Mouse (Mus musculus) adrenal gland, postnatal 10 days (tissue): ENCODE data around the gene Os9. TPM values are rescaled to one million over a fixed set of nuclear protein-coding genes. Genes with fewer than 3 reads are reported as not detected.

ENCODE experiments used
- total RNA-seq, 2 experiments: library from RNA; stranded (reverse); gene quantifications; 2 replicates each; pipeline ENCODE4 v1.2.3; 2021

Os9 gene
- total RNA-seq, 2 experiments from 2014 or later = 82.0 to 88.6 TPM

Other genes starting within 250 kb of the Os9 start
- gene Atp23, start 219.8 kb downstream of the Os9 start, total RNA-seq = 10 to 100 TPM in 1 of 2 experiments, 1 to 10 TPM in 1; 7.4 to 11.3 TPM
- gene Ctdsp2, start 142.4 kb downstream of the Os9 start, total RNA-seq = 100 to 1,000 TPM; 137 to 168 TPM
- gene Avil, start 120.4 kb downstream of the Os9 start, total RNA-seq = 1 to 10 TPM in 1 of 2 experiments, under 1 TPM in 1; 0.72 to 2.1 TPM
- gene Tsfm, start 90.3 kb downstream of the Os9 start, total RNA-seq = 10 to 100 TPM; 74.9 to 76.1 TPM
- 10 to 100 TPM; 14.9 to 17.6 TPM for gene Mettl1, start 79.7 kb downstream of the Os9 start, total RNA-seq
- gene Eef1akmt3, start 79.6 kb downstream of the Os9 start, total RNA-seq = under 1 TPM; 0.24 to 0.42 TPM
- under 1 TPM; 0.27 to 0.30 TPM for gene Cyp27b1, start 72.9 kb downstream of the Os9 start, total RNA-seq
- 1 to 10 TPM; 6.5 to 6.9 TPM for gene March9, start 60.9 kb downstream of the Os9 start, total RNA-seq
- 100 to 1,000 TPM; 267 to 302 TPM for gene Cdk4, start 57.6 kb downstream of the Os9 start, total RNA-seq
- 10 to 100 TPM; 81.7 to 94.3 TPM for gene Tspan31, start 50.9 kb downstream of the Os9 start, total RNA-seq
- 1 to 10 TPM; 5.7 to 6.2 TPM for gene Agap2, start 45.8 kb downstream of the Os9 start, total RNA-seq
- 10 to 100 TPM; 12.7 to 16.3 TPM for gene B4galnt1, start 44.1 kb upstream of the Os9 start, total RNA-seq
- gene Slc26a10, start 59.5 kb upstream of the Os9 start, total RNA-seq = 10 to 100 TPM in 1 of 2 experiments, 1 to 10 TPM in 1; 7.4 to 13.7 TPM
- gene Arhgef25, start 69.0 kb upstream of the Os9 start, total RNA-seq = 10 to 100 TPM; 18.1 to 26.5 TPM
- gene Dtx3, start 74.6 kb upstream of the Os9 start, total RNA-seq = 10 to 100 TPM; 48.3 to 69.4 TPM
- gene Pip4k2c, start 90.5 kb upstream of the Os9 start, total RNA-seq = 10 to 100 TPM; 27.7 to 30.9 TPM
- gene Kif5a, start 142.2 kb upstream of the Os9 start, total RNA-seq = 10 to 100 TPM in 1 of 2 experiments, 1 to 10 TPM in 1; 7.4 to 16.9 TPM
- gene Dctn2, start 145.2 kb upstream of the Os9 start, total RNA-seq = 100 to 1,000 TPM; 151 to 164 TPM
- 10 to 100 TPM; 42.9 to 66.4 TPM for gene Mbd6, start 167.9 kb upstream of the Os9 start, total RNA-seq
- 10 to 100 TPM; 82.6 to 86.3 TPM for gene Mars, start 190.7 kb upstream of the Os9 start, total RNA-seq
- 1 to 10 TPM; 6.5 to 6.6 TPM for gene Arhgap9, start 200.8 kb upstream of the Os9 start, total RNA-seq
- gene Gli1, start 220.8 kb upstream of the Os9 start, total RNA-seq = 1 to 10 TPM; 5.2 to 5.6 TPM
- gene Inhbe, start 233.3 kb upstream of the Os9 start, total RNA-seq = 1 to 10 TPM; 1.2 to 6.6 TPM
- 10 to 100 TPM; 10.9 to 22.9 TPM for gene Inhbc, start 249.3 kb upstream of the Os9 start, total RNA-seq